Mouse (Mus musculus) forebrain, embryonic 16.5 days (tissue): ENCODE data around the gene Gm11634. TPM values are rescaled to one million over a fixed set of nuclear protein-coding genes. Genes with fewer than 3 reads are reported as not detected.
"Not testable (repeated sequence)": the region's sequence is repeated elsewhere in the genome, so short reads cannot be mapped to it uniquely, and the experiment has no call there.

Experiments
- ATAC-seq: fragments of 200-750 bp; cut with Nextera tagmentation; 2 replicates; pipeline ENCODE4 v1.8.0; 2017; ENCODE audit warnings: mild to moderate bottlenecking, moderate library complexity
- H3K27ac ChIP-seq: fragments of 300-500 bp; sonication (generic); 2 replicates; pipeline ENCODE4 v1.5.1; 2014; ENCODE audit warnings: low read length, control low read depth
- H3K27me3 ChIP-seq: fragments of 300-500 bp; sonication (generic); replicated peaks from 2 replicates; pipeline ENCODE4 v1.6.1; 2014; ENCODE audit warnings: low read length; ENCODE audit not compliant: control insufficient read depth, insufficient read depth
- H3K36me3 ChIP-seq: fragments of 300-500 bp; sonication (generic); 2 replicates; pipeline ENCODE4 v1.6.1; 2014; ENCODE audit not compliant: control insufficient read depth, insufficient read depth
- H3K4me1 ChIP-seq: fragments of 300-500 bp; sonication (generic); replicated peaks from 2 replicates; pipeline ENCODE4 v1.6.1; 2014; ENCODE audit warnings: low read length; ENCODE audit not compliant: control insufficient read depth, insufficient read depth
- H3K4me2 ChIP-seq: fragments of 300-500 bp; sonication (generic); 2 replicates; pipeline ENCODE4 v1.6.1; 2014; ENCODE audit warnings: mild to moderate bottlenecking, low read length, control low read depth
- H3K4me3 ChIP-seq: fragments of 300-500 bp; sonication (generic); replicated peaks from 2 replicates; pipeline ENCODE4 v1.5.1; 2014; ENCODE audit warnings: mild to moderate bottlenecking, low read length, control low read depth
- H3K9ac ChIP-seq: fragments of 300-500 bp; sonication (generic); replicated peaks from 2 replicates; pipeline ENCODE4 v1.6.1; 2014; ENCODE audit warnings: low read depth, low read length, control low read depth
- H3K9me3 ChIP-seq: fragments of 300-500 bp; sonication (generic); 2 replicates; pipeline ENCODE4 v1.6.1; 2016; ENCODE audit warnings: low read length; ENCODE audit not compliant: control insufficient read depth
- WGBS: fragments of 180-500 bp; shearing (Covaris S2); extraction: QIAGEN DNeasy Blood & Tissue Kit; methylation state at CpG from one replicate; pipeline ENCODE4 v1.1.7; 2014; 5-methylcytosine and 5-hydroxymethylcytosine counted together
- polyA plus RNA-seq: library from polyadenylated mRNA; unstranded; fragments of >200 nt; fragmentation: Nextera tagmentation; extraction: Ambion mirVana; gene quantifications from 2 replicates; pipeline ENCODE4 v1.2.1, GENCODE M21; 2015

The Gm11634 gene
- polyA plus RNA-seq, 1 experiment from 2014 or later, result not detected

- 2% methylated on average over 30 of the region's 30 CpGs for WGBS
- Histone ChIP-seq H3K27ac (peak overlapping the region; percentile 74), H3K4me3 (peak overlapping the region; percentile 46), H3K9ac (peak overlapping the region; percentile 56), H3K4me2 (peak overlapping the region; percentile 53)
- H3K4me1 ChIP-seq, H3K9me3 ChIP-seq, H3K36me3 ChIP-seq, H3K27me3 ChIP-seq: not testable (repeated sequence)
- peak; percentile 94 for ATAC-seq
These were observed 5.7 kb upstream of the Gm11634 start for GRCm38 (mm10) chr11:101604531-101605453.

GRCm38 (mm10) chr11:101604116-101604515 is 5.1 kb upstream of the Gm11634 start:
- H3K9ac ChIP-seq, result peak overlapping the region; percentile 56; the same call in 1 of the 2 replicates

GRCm38 (mm10) chr11:101602491-101602890 is 3.4 kb upstream of the Gm11634 start:
- no peak overlapping the region for H3K4me3 ChIP-seq
- no peak overlapping the region for H3K4me2 ChIP-seq
- H3K9me3 ChIP-seq, result no peaks in the 10 kb centered on the region
- no peak overlapping the region for H3K9ac ChIP-seq
- peaks cover 2% of the 10 kb centered on the region; the same call in 1 of the 2 replicates for H3K4me1 ChIP-seq
- WGBS, result 15% methylated on average over 3 of the region's 3 CpGs
- no peak overlapping the region for H3K27ac ChIP-seq
- ATAC-seq, result no peak
- no peaks in the 10 kb centered on the region for H3K36me3 ChIP-seq
- no peaks in the 10 kb centered on the region for H3K27me3 ChIP-seq

More at GRCm38 (mm10) chr11:101604116-101604515, 5.1 kb upstream of the Gm11634 start:
- Histone ChIP-seq H3K9me3 (no peaks in the 10 kb centered on the region), H3K4me1 (peaks cover 1% of the 10 kb centered on the region; the same call in 1 of the 2 replicates), H3K27ac (peak overlapping the region; percentile 74), H3K36me3 (no peaks in the 10 kb centered on the region), H3K4me3 (peak overlapping the region; percentile 46), H3K27me3 (no peaks in the 10 kb centered on the region), H3K4me2 (peak overlapping the region; percentile 53)
- ATAC-seq, result no peak
- 1% methylated on average over 3 of the region's 3 CpGs for WGBS

DNA sequence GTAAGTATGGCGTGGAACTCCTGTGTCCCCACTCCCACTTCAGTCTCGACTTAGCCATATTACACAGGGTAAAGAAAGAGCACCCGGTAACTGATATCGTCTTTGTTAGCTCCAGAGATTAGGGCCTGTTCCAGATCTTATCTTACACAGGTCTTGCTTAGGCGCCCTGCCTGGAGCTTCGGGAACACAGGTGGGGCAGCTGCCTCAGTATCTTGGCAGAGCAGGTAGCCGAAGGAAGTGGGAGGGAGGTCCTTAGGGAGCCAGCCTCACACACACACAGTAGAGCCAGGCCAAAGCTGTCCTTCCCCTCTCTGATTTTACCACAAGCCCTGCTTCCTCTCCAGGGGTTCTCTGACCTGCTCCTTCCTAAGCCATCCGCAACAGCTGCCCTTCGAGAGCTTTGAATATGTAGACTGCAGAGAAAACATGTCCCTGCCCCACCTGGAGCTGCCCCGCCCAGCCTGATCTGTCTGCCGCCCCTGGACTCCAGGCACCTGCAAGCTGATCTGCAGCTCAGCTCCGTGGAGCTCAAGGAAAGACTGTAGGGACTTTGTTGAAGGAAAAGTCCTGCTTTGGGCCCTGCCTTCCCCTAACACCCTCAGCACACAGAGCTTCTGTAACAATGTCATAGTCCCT is 8.9 kb downstream of the Gm11634 start:
- H3K4me3 ChIP-seq, result no peak overlapping the region
- H3K4me2 ChIP-seq, result no peak overlapping the region
- WGBS, result 87% methylated on average over 12 of the region's 12 CpGs
- no peaks in the 10 kb centered on the region for H3K4me1 ChIP-seq
- H3K27me3 ChIP-seq, result no peaks in the 10 kb centered on the region
- H3K9ac ChIP-seq, result no peak overlapping the region
- ATAC-seq, result no peak
- H3K27ac ChIP-seq, result no peak overlapping the region
- H3K9me3 ChIP-seq, result no peaks in the 10 kb centered on the region
- H3K36me3 ChIP-seq, result no peaks in the 10 kb centered on the region

DNA sequence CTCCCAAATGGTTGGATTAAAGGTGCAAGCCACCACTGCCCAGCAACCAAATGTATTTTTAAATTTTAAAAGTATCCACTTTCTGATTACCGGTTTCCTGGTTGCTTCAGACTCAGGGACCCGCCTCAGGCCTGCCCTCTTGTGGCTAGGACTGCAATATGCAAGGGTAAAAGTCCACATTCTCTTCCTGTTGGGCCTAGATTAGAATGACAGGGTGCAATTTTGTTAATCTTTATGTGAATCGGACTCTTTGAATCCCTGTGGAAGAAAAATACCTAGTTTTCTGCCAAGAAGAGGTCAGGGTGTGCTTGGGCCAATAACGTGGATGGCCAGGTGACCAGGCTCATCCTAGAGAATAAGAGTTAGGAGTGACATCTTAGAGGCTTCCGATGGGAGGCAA is 9.6 kb downstream of the Gm11634 start:
- 28% methylated on average over 5 of the region's 5 CpGs for WGBS
- Histone ChIP-seq H3K27me3 (no peaks in the 10 kb centered on the region), H3K9ac (no peak overlapping the region), H3K27ac (no peak overlapping the region), H3K4me3 (no peak overlapping the region), H3K9me3 (no peaks in the 10 kb centered on the region), H3K36me3 (no peaks in the 10 kb centered on the region), H3K4me2 (no peak overlapping the region), H3K4me1 (no peaks in the 10 kb centered on the region)
- ATAC-seq, result no peak

GRCm38 (mm10) chr11:101588868-101589267 is 10.2 kb downstream of the Gm11634 start:
- no peak overlapping the region for H3K9ac ChIP-seq
- no peak overlapping the region for H3K4me3 ChIP-seq
- H3K9me3 ChIP-seq, result no peaks in the 10 kb centered on the region
- H3K36me3 ChIP-seq, result no peaks in the 10 kb centered on the region
- ATAC-seq, result no peak
- H3K4me2 ChIP-seq, result no peak overlapping the region
- no peaks in the 10 kb centered on the region for H3K27me3 ChIP-seq
- H3K4me1 ChIP-seq, result no peaks in the 10 kb centered on the region
- no peak overlapping the region for H3K27ac ChIP-seq
- WGBS, result 91% methylated on average over 7 of the region's 7 CpGs

DNA sequence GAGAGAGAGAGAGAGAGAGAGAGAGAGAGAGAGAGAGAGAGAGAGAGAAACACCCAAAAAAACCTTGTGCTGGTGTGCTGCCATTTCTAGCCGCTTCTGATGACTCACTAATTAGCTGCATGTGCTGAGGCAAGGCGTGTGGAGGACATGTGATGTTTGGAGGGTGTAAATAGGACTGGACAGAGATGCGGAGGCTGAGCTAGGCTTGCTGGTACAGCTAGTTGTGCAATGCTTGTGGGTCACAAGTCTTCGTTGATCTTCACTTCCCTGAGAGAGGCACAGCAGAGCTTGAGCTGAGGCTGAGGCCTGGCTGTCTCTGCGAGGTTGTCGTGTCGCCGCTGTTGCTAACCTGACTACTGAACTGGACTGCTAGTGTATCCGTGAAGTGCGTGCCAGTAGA is 11.4 kb downstream of the Gm11634 start:
- 91% methylated on average over 10 of the region's 10 CpGs for WGBS
- no peak overlapping the region for H3K27ac ChIP-seq
- H3K9ac ChIP-seq, result no peak overlapping the region
- H3K4me1 ChIP-seq, result no peaks in the 10 kb centered on the region
- H3K9me3 ChIP-seq, result no peaks in the 10 kb centered on the region
- H3K36me3 ChIP-seq, result no peaks in the 10 kb centered on the region
- no peaks in the 10 kb centered on the region for H3K27me3 ChIP-seq
- ATAC-seq, result no peak
- no peak overlapping the region for H3K4me2 ChIP-seq
- H3K4me3 ChIP-seq, result no peak overlapping the region

DNA sequence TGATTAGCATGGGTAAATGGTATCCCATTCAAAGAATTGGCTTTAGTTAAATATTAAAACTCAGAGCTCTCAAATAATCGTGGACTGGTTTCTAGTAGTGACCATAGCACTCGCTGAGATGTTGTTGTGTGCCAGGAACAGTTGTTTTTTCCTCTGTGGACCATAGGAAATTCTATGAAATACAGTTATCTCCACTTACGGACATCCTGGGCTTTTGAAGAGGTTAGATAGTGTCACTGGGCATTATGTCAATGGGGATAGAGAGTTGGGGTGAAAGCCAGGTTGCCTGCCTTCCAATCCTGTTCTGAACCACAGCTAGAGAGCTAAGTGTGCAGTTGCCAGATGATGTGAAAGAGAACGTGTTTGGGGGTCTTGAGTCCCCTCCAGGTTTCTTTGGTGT is 13.3 kb downstream of the Gm11634 start:
- H3K4me2 ChIP-seq, result no peak overlapping the region
- WGBS, result 79% methylated on average over 4 of the region's 4 CpGs
- H3K4me3 ChIP-seq, result no peak overlapping the region
- H3K9ac ChIP-seq, result no peak overlapping the region
- no peaks in the 10 kb centered on the region for H3K36me3 ChIP-seq
- H3K27me3 ChIP-seq, result no peaks in the 10 kb centered on the region
- peaks cover 5% of the 10 kb centered on the region; the same call in 1 of the 2 replicates for H3K4me1 ChIP-seq
- no peak overlapping the region for H3K27ac ChIP-seq
- no peak for ATAC-seq
- H3K9me3 ChIP-seq, result no peaks in the 10 kb centered on the region

GRCm38 (mm10) chr11:101585031-101585430 is 14.0 kb downstream of the Gm11634 start:
- H3K4me3 ChIP-seq, H3K4me2 ChIP-seq, ATAC-seq, H3K27ac ChIP-seq, H3K4me1 ChIP-seq, H3K9ac ChIP-seq, H3K27me3 ChIP-seq, H3K36me3 ChIP-seq, H3K9me3 ChIP-seq: not testable (repeated sequence)
- 100% methylated on average over 1 of the region's 1 CpGs for WGBS
